Mouse (Mus musculus) left cerebral cortex, postnatal 4 days (tissue): ENCODE measurements around the gene Acbd6. TPM values are rescaled to one million over a fixed set of nuclear protein-coding genes. Genes with fewer than 3 reads are reported as not detected.

ENCODE experiments used
- DNase-seq: peaks from one replicate; pipeline ENCODE4 v3.0.0-alpha.2; 2022
- intact Hi-C: fragments of 180-260 bp; cut with DNase I; formaldehyde crosslinking; loops from one replicate; pipeline ENCODE4 v1.15.1; 2025
- total RNA-seq, 2 experiments: library from RNA; stranded (reverse); gene quantifications; 2 replicates each; pipeline ENCODE4 v1.2.3; 2021

The Acbd6 gene
- total RNA-seq, 2 experiments from 2014 or later: 116 to 121 TPM

- intact Hi-C loops: loop anchor here (5.0 kb wide), 2 partner anchors 121 to 511 kb away; partner anchors contain the start of gene Xpr1
- DNase-seq: no peak
These were observed 19.9 kb upstream of the Acbd6 start for GRCm38 (mm10) chr1:155538006-155538405.

- intact Hi-C loops: no loop called here
- DNase-seq: no peak
These were observed 293 bp upstream of the Acbd6 start for GRCm38 (mm10) chr1:155557642-155558011.

GRCm38 (mm10) chr1:155560021-155560420 lies 2.1 kb downstream of the Acbd6 start:
- intact Hi-C loops: no loop called here
- no peak for DNase-seq

GRCm38 (mm10) chr1:155560678-155561077 lies 2.8 kb downstream of the Acbd6 start:
- no peak for DNase-seq

GRCm38 (mm10) chr1:155562206-155562605 lies 4.3 kb downstream of the Acbd6 start:
- intact Hi-C loops: no loop called here
- DNase-seq: no peak

More at GRCm38 (mm10) chr1:155560678-155561077, 2.8 kb downstream of the Acbd6 start:
- intact Hi-C loops: no loop called here

GRCm38 (mm10) chr1:155564741-155565140 lies 6.8 kb downstream of the Acbd6 start:
- intact Hi-C loops: no loop called here
- DNase-seq: peak; percentile 13

GRCm38 (mm10) chr1:155568133-155568532 lies 10.2 kb downstream of the Acbd6 start:
- intact Hi-C loops: no loop called here
- no peak for DNase-seq

GRCm38 (mm10) chr1:155569340-155569739 lies 11.4 kb downstream of the Acbd6 start:
- intact Hi-C loops: no loop called here
- DNase-seq: no peak

- intact Hi-C loops: loop anchor here (2.0 to 5.0 kb wide), 2 partner anchors 147 to 210 kb away; no protein-coding TSS in a partner anchor
- peak; percentile 78 for DNase-seq
These were observed 17.2 kb downstream of the Acbd6 start for GRCm38 (mm10) chr1:155574966-155575673.

- intact Hi-C loops: loop anchor here (5.0 kb wide), 1 partner anchor 146 kb away; no protein-coding TSS in a partner anchor
- DNase-seq: peak; percentile 18
These were observed 18.5 kb downstream of the Acbd6 start for GRCm38 (mm10) chr1:155576432-155576831.

GRCm38 (mm10) chr1:155577316-155577715 lies 19.4 kb downstream of the Acbd6 start:
- intact Hi-C loops: loop anchor here (5.0 kb wide), 1 partner anchor 145 kb away; no protein-coding TSS in a partner anchor
- DNase-seq: no peak

- intact Hi-C loops: no loop called here
- no peak for DNase-seq
These were observed 30.0 kb downstream of the Acbd6 start for GRCm38 (mm10) chr1:155587961-155588360.

- intact Hi-C loops: no loop called here
- DNase-seq: no peak
These were observed 36.2 kb downstream of the Acbd6 start for GRCm38 (mm10) chr1:155594141-155594540.

GRCm38 (mm10) chr1:155596576-155596975 lies 38.7 kb downstream of the Acbd6 start:
- intact Hi-C loops: no loop called here

GRCm38 (mm10) chr1:155604706-155605105 lies 46.8 kb downstream of the Acbd6 start:
- no peak for DNase-seq
- intact Hi-C loops: no loop called here

More at GRCm38 (mm10) chr1:155596576-155596975, 38.7 kb downstream of the Acbd6 start:
- DNase-seq: no peak

- intact Hi-C loops: no loop called here
- DNase-seq: no peak
These were observed 47.7 kb downstream of the Acbd6 start for GRCm38 (mm10) chr1:155605391-155606155.

- no peak for DNase-seq
- intact Hi-C loops: no loop called here
These were observed 48.2 kb downstream of the Acbd6 start for GRCm38 (mm10) chr1:155606156-155606531.

GRCm38 (mm10) chr1:155608524-155608923 lies 50.6 kb downstream of the Acbd6 start:
- DNase-seq: no peak
- intact Hi-C loops: no loop called here

GRCm38 (mm10) chr1:155614426-155614825 lies 56.5 kb downstream of the Acbd6 start:
- DNase-seq: no peak
- intact Hi-C loops: no loop called here

GRCm38 (mm10) chr1:155621075-155621474 lies 63.2 kb downstream of the Acbd6 start:
- intact Hi-C loops: no loop called here
- no peak for DNase-seq

GRCm38 (mm10) chr1:155623192-155623591 lies 65.3 kb downstream of the Acbd6 start:
- DNase-seq: no peak
- intact Hi-C loops: no loop called here

GRCm38 (mm10) chr1:155627746-155628145 lies 69.8 kb downstream of the Acbd6 start:
- no peak for DNase-seq
- intact Hi-C loops: no loop called here
